Mouse (Mus musculus): ENCODE measurements around the gene Myh3.
A peak's percentile ranks its signal among the peaks of the same experiment; 100 is the strongest.

Gene Myh3

GRCm38 (mm10) chr11:67078000-67078399 lies at the start of gene Myh3:
Gene Myh3 (plus strand): TSS chr11:67078300.
- DNase-seq (ENCODE audit: low spot score) = no peak

- no peak for DNase-seq (ENCODE audit: low spot score)
Observed at GRCm38 (mm10) chr11:67030904-67031602, 47.0 kb upstream of the Myh3 start.

- DNase-seq (ENCODE audit: low spot score) = no peak
Observed at GRCm38 (mm10) chr11:67031603-67031915, 46.5 kb upstream of the Myh3 start.

- DNase-seq (ENCODE audit: low spot score) = no peak
Observed at GRCm38 (mm10) chr11:67034775-67035485, 43.2 kb upstream of the Myh3 start.

GRCm38 (mm10) chr11:67036229-67036628 lies 41.9 kb upstream of the Myh3 start:
- DNase-seq (ENCODE audit: low spot score) = no peak

GRCm38 (mm10) chr11:67036892-67037291 lies 41.2 kb upstream of the Myh3 start:
- DNase-seq (ENCODE audit: low spot score) = no peak

GRCm38 (mm10) chr11:67039799-67040198 lies 38.3 kb upstream of the Myh3 start:
- no peak for DNase-seq (ENCODE audit: low spot score)

GRCm38 (mm10) chr11:67040483-67040882 lies 37.6 kb upstream of the Myh3 start:
- no peak for DNase-seq (ENCODE audit: low spot score)

- peak; percentile 24 for DNase-seq (ENCODE audit: low spot score)
Observed at GRCm38 (mm10) chr11:67043007-67043406, 35.1 kb upstream of the Myh3 start.

- no peak for DNase-seq (ENCODE audit: low spot score)
Observed at GRCm38 (mm10) chr11:67044959-67045358, 33.1 kb upstream of the Myh3 start.

- DNase-seq (ENCODE audit: low spot score) = no peak
Observed at GRCm38 (mm10) chr11:67047199-67047598, 30.9 kb upstream of the Myh3 start.

GRCm38 (mm10) chr11:67048496-67048895 lies 29.6 kb upstream of the Myh3 start:
- no peak for DNase-seq (ENCODE audit: low spot score)

- DNase-seq (ENCODE audit: low spot score) = no peak
Observed at GRCm38 (mm10) chr11:67049256-67049655, 28.8 kb upstream of the Myh3 start.

GRCm38 (mm10) chr11:67051676-67052320 lies 26.3 kb upstream of the Myh3 start:
- DNase-seq (ENCODE audit: low spot score) = no peak

GRCm38 (mm10) chr11:67052321-67052952 lies 25.7 kb upstream of the Myh3 start, which contains the start of the genes Adprm and Sco1:
Gene Adprm (minus strand): TSS chr11:67052594.
Gene Sco1 (plus strand): TSS chr11:67052670.
- peak; percentile 96 for DNase-seq (ENCODE audit: low spot score)

- DNase-seq (ENCODE audit: low spot score) = no peak
Observed at GRCm38 (mm10) chr11:67054754-67055365, 23.2 kb upstream of the Myh3 start.

GRCm38 (mm10) chr11:67061311-67061710 lies 16.8 kb upstream of the Myh3 start:
- no peak for DNase-seq (ENCODE audit: low spot score)

GRCm38 (mm10) chr11:67062726-67063125 lies 15.4 kb upstream of the Myh3 start:
- no peak for DNase-seq (ENCODE audit: low spot score)

GRCm38 (mm10) chr11:67067741-67068140 lies 10.4 kb upstream of the Myh3 start:
- no peak for DNase-seq (ENCODE audit: low spot score)

- DNase-seq (ENCODE audit: low spot score) = no peak
Observed at GRCm38 (mm10) chr11:67072615-67073130, 5.4 kb upstream of the Myh3 start.

GRCm38 (mm10) chr11:67075036-67075435 lies 3.1 kb upstream of the Myh3 start:
- no peak for DNase-seq (ENCODE audit: low spot score)

GRCm38 (mm10) chr11:67076781-67077180 lies 1.3 kb upstream of the Myh3 start:
- no peak for DNase-seq (ENCODE audit: low spot score)

Data from embryo, embryonic 10 days (tissue).